Comparison of ENCODE assay signal across 9 mouse cellular contexts in genomic region chr19:47890489-47891130, GRCm38 (mm10). TPM values are rescaled to one million over a fixed set of nuclear protein-coding genes. Genes with fewer than 3 reads are reported as not detected.
DNase-seq lines count a peak whose midpoint lies in the region; ATAC-seq lines count a peak whose summit lies in the region.
"Had no signal": no experiment of that assay in that cellular context is flagged by ENCODE, and none has a peak within 500 bp of the region (broad histone marks: within the 10 kb centered on the region; RNA-seq: fewer than 3 reads in every experiment).

No protein-coding gene starts in this region.

- H3K27ac ChIP-seq in embryonic facial prominence, embryonic 13.5 days = 0 out of 2 replicates have a peak overlapping the region, but pooled peaks have one; percentile 22
- H3K27ac ChIP-seq in embryonic facial prominence, embryonic 10.5 days (replicated peaks) = no peak overlapping the region

- H3K9ac ChIP-seq in embryonic facial prominence, embryonic 13.5 days = no peak overlapping the region

- 69% methylated on average over 10 of the region's 10 CpGs for WGBS in embryonic facial prominence, embryonic 13.5 days
- 80% methylated on average over 10 of the region's 10 CpGs for WGBS in embryonic facial prominence, embryonic 10.5 days

- no peak for DNase-seq in embryonic facial prominence, embryonic 10.5 days (ENCODE audit: low spot score)
- peak; percentile 50 for DNase-seq in CD4-positive helper T cell, adult 2 months (ENCODE audit: low read depth, low spot score)
- peak; percentile 53 to 69 for DNase-seq in kidney, adult 8-10 months
- peak; percentile 58 for DNase-seq in lung, postnatal 10 days
- DNase-seq in left cerebral cortex, adult 11 months (ENCODE audit: low spot score) = no peak
- no peak for DNase-seq in adrenal gland, postnatal 10 days
- DNase-seq in cerebellum, adult 8-10 months = no peak
- DNase-seq: right cerebral cortex, postnatal 14 days had no signal

- H3K4me1 ChIP-seq in embryonic facial prominence, embryonic 13.5 days = peaks cover 13% of the 10 kb centered on the region; the same call in 1 of the 2 replicates
- H3K4me1 ChIP-seq in embryonic facial prominence, embryonic 10.5 days = 0 out of 2 replicates have a peak, but pooled peaks cover 3% of the 10 kb centered on the region

- H3K4me2 ChIP-seq in embryonic facial prominence, embryonic 13.5 days = no peak overlapping the region

- ATAC-seq in embryonic facial prominence, embryonic 13.5 days (ENCODE audit: insufficient number of reproducible peaks, insufficient read depth, low FRiP score, low TSS enrichment, low read depth) = no peak

- H3K36me3 ChIP-seq in embryonic facial prominence, embryonic 13.5 days = peaks cover 26% of the 10 kb centered on the region
- H3K36me3 ChIP-seq in embryonic facial prominence, embryonic 10.5 days (replicated peaks) = peaks cover 31% of the 10 kb centered on the region

- no peaks in the 10 kb centered on the region for H3K9me3 ChIP-seq in embryonic facial prominence, embryonic 13.5 days
- no peaks in the 10 kb centered on the region for H3K9me3 ChIP-seq in embryonic facial prominence, embryonic 10.5 days

- H3K4me3 ChIP-seq in embryonic facial prominence, embryonic 13.5 days = no peak overlapping the region
- no peak overlapping the region for H3K4me3 ChIP-seq in embryonic facial prominence, embryonic 10.5 days

- no peaks in the 10 kb centered on the region for H3K27me3 ChIP-seq in embryonic facial prominence, embryonic 13.5 days
- no peaks in the 10 kb centered on the region for H3K27me3 ChIP-seq in embryonic facial prominence, embryonic 10.5 days (replicated peaks; ENCODE audit: low read depth, poor library complexity, severe bottlenecking)

RNA-seq across cellular contexts. Expression of gene Gsto2, which starts 25.3 kb away (rescaled TPM):
- polyA plus RNA-seq in embryonic facial prominence, embryonic 13.5 days (2015; fragmentation: Nextera tagmentation; extraction: Ambion mirVana) = 1.5 and 2.4 TPM in 2 replicates
- 0.74 and 1.0 TPM in 2 replicates for polyA plus RNA-seq in embryonic facial prominence, embryonic 10.5 days (2016; fragmentation: Nextera tagmentation; extraction: Ambion mirVana)
- 1 to 10 TPM; 2.6 to 3.7 TPM for total RNA-seq in adrenal gland, postnatal 10 days (2021)

RNA-seq across cellular contexts. Expression of gene Cfap43, which starts 28.5 kb away (rescaled TPM):
- polyA plus RNA-seq in embryonic facial prominence, embryonic 13.5 days (2015; fragmentation: Nextera tagmentation; extraction: Ambion mirVana) = 0.20 and 0.29 TPM in 2 replicates
- 0.02 and 0.08 TPM in 2 replicates for polyA plus RNA-seq in embryonic facial prominence, embryonic 10.5 days (2016; fragmentation: Nextera tagmentation; extraction: Ambion mirVana)
- total RNA-seq in adrenal gland, postnatal 10 days (2021) = not detected

RNA-seq across cellular contexts. Expression of gene Itprip, which starts 28.5 kb away (rescaled TPM):
- 14.4 and 16.5 TPM in 2 replicates for polyA plus RNA-seq in embryonic facial prominence, embryonic 13.5 days (2015; fragmentation: Nextera tagmentation; extraction: Ambion mirVana)
- 19.9 and 21.4 TPM in 2 replicates for polyA plus RNA-seq in embryonic facial prominence, embryonic 10.5 days (2016; fragmentation: Nextera tagmentation; extraction: Ambion mirVana)
- total RNA-seq in adrenal gland, postnatal 10 days (2021) = 10 to 100 TPM; 11.7 to 14.5 TPM

RNA-seq across cellular contexts. Expression of gene Gsto1, which starts 35.8 kb away (rescaled TPM):
- 138 and 149 TPM in 2 replicates for polyA plus RNA-seq in embryonic facial prominence, embryonic 13.5 days (2015; fragmentation: Nextera tagmentation; extraction: Ambion mirVana)
- 189 and 190 TPM in 2 replicates for polyA plus RNA-seq in embryonic facial prominence, embryonic 10.5 days (2016; fragmentation: Nextera tagmentation; extraction: Ambion mirVana)
- 100 to 1,000 TPM; 158 to 159 TPM for total RNA-seq in adrenal gland, postnatal 10 days (2021)

RNA-seq across cellular contexts. Expression of gene Cfap58, which starts 46.9 kb away (rescaled TPM):
- 0.17 and 0.39 TPM in 2 replicates for polyA plus RNA-seq in embryonic facial prominence, embryonic 13.5 days (2015; fragmentation: Nextera tagmentation; extraction: Ambion mirVana)
- not detected in 2 replicates for polyA plus RNA-seq in embryonic facial prominence, embryonic 10.5 days (2016; fragmentation: Nextera tagmentation; extraction: Ambion mirVana)
- total RNA-seq in adrenal gland, postnatal 10 days (2021) = under 1 TPM in 1 of 2 experiments, not detected in 1; 0.06 TPM

Comparison
In these comparisons a context has a peak if more than half of its experiments do, and no peak if none do; other contexts are left out.
1. DNase-seq: peak in CD4-positive helper T cell, adult 2 months (single experiment), kidney, adult 8-10 months (2 of 2) and lung, postnatal 10 days (single experiment); none in embryonic facial prominence, embryonic 10.5 days (single experiment), left cerebral cortex, adult 11 months (single experiment), adrenal gland, postnatal 10 days (single experiment) and cerebellum, adult 8-10 months (single experiment).